Comparison of ENCODE assay signal across 9 mouse cellular contexts in the genomic region with DNA sequence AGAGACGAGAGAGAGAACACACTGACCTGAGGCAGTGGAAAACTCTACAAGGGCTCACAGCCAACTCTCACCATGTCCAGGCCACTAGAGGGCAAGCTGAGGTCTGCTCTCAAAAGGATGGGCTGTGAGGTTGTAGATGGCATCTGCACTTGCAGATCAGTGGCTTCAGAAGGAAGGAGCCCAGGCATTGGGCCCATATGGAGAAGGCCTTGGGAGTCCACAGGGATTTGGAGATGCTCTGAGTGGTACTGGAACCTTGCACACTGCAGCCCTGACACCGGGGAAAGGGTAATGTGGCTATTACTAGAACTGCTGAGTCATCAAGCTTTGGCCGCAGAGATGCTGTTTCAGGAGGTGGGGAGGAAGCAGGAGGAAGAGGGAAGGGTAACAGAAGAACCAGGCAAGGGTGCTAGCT. TPM values are rescaled to one million over a fixed set of nuclear protein-coding genes. Genes with fewer than 3 reads are reported as not detected.
DNase-seq lines count a peak whose midpoint lies in the region; ATAC-seq and TF ChIP-seq lines count a peak whose summit lies in the region.
"Had no signal": no experiment of that assay in that cellular context is flagged by ENCODE, and none has a peak within 500 bp of the region (broad histone marks: within the 10 kb centered on the region; RNA-seq: fewer than 3 reads in every experiment).

No protein-coding gene starts in this region.

- no peak; the same call in 1 of the 2 replicates for ATAC-seq in stomach, postnatal 0 days (ENCODE audit: low FRiP score, low TSS enrichment)
- ATAC-seq: Patski had no signal

- no peak overlapping the region for H3K4me3 ChIP-seq in stomach, postnatal 0 days (ENCODE audit: low read depth, low read length)

- no peak overlapping the region for H3K27ac ChIP-seq in stomach, postnatal 0 days (replicated peaks)

- peak; percentile 91 for DNase-seq in heart, adult 11 months
- no peak for DNase-seq in heart, adult 8-10 months (ENCODE audit: low spot score)
- peak; percentile 25 for DNase-seq in urinary bladder, postnatal 25 days (ENCODE audit: low spot score)
- no peak for DNase-seq in urinary bladder, adult 2 months (ENCODE audit: low spot score)
- peak; percentile 18 for DNase-seq in embryo, embryonic 11 days
- DNase-seq in kidney, postnatal 4 days, result peak; percentile 24 to 49
- DNase-seq in stomach, postnatal 0 days (ENCODE audit: low spot score), result peak; percentile 21
- DNase-seq in frontal cortex, postnatal 25 days (ENCODE audit: low spot score in 2 of 2), result no peak

- H3K4me1 ChIP-seq in stomach, postnatal 0 days (replicated peaks; ENCODE audit: control insufficient read depth, insufficient read depth), result no peaks in the 10 kb centered on the region

- no peaks in the 10 kb centered on the region for H3K9me3 ChIP-seq in stomach, postnatal 0 days (ENCODE audit: control insufficient read depth, low read length)

- no peak overlapping the region for H3K4me2 ChIP-seq in stomach, postnatal 0 days (replicated peaks; ENCODE audit: low read depth)

- WGBS in stomach, postnatal 0 days, result 67% methylated on average over 3 of the region's 3 CpGs

- H3K36me3 ChIP-seq in stomach, postnatal 0 days (ENCODE audit: control insufficient read depth, insufficient read depth, low read length), result peaks cover 9% of the 10 kb centered on the region; the same call in 1 of the 2 replicates

- TF ChIP-seq CTCF in stomach, postnatal 0 days (IDR thresholded peaks at IDR 0.05; ENCODE audit: low read depth), result peak; percentile 64

- no peaks in the 10 kb centered on the region for H3K27me3 ChIP-seq in stomach, postnatal 0 days (ENCODE audit: control insufficient read depth, insufficient read depth, low read length)
- H3K27me3 ChIP-seq: Patski had no signal

- TF ChIP-seq EP300 in stomach, postnatal 0 days (optimal IDR thresholded peaks at IDR 0.05), result no peak

- H3K9ac ChIP-seq in stomach, postnatal 0 days (ENCODE audit: low read length), result no peak overlapping the region

RNA-seq across cellular contexts. Expression of a gene that starts 24.8 kb away (rescaled TPM):
- 10 to 100 TPM; 24.7 to 32.6 (median 29.8) TPM for total RNA-seq in heart, adult 8-10 months (2022)
- polyA plus RNA-seq in urinary bladder, adult 2 months (2012; rRNA removed), result 17.8 and 18.2 TPM in 2 replicates
- 5.5 and 6.0 TPM in 2 replicates for polyA plus RNA-seq in stomach, postnatal 0 days (2015; fragmentation: Nextera tagmentation; extraction: Ambion mirVana)

RNA-seq across cellular contexts. Expression of a gene that starts 50.4 kb away (rescaled TPM):
- not detected for total RNA-seq in heart, adult 8-10 months (2022)
- 1.3 and 1.4 TPM in 2 replicates for polyA plus RNA-seq in urinary bladder, adult 2 months (2012; rRNA removed)
- polyA plus RNA-seq in stomach, postnatal 0 days (2015; fragmentation: Nextera tagmentation; extraction: Ambion mirVana), result 0.91 and 1.1 TPM in 2 replicates

RNA-seq across cellular contexts. Expression of a gene that starts 50.5 kb away (rescaled TPM):
- total RNA-seq in heart, adult 8-10 months (2022), result 10 to 100 TPM; 23.7 to 31.4 (median 24.6) TPM
- polyA plus RNA-seq in urinary bladder, adult 2 months (2012; rRNA removed), result 75.9 and 82.4 TPM in 2 replicates
- 29.4 and 33.6 TPM in 2 replicates for polyA plus RNA-seq in stomach, postnatal 0 days (2015; fragmentation: Nextera tagmentation; extraction: Ambion mirVana)

RNA-seq across cellular contexts. Expression of a gene that starts 57.2 kb away (rescaled TPM):
- not detected for total RNA-seq in heart, adult 8-10 months (2022)
- not detected in 2 replicates for polyA plus RNA-seq in urinary bladder, adult 2 months (2012; rRNA removed)
- polyA plus RNA-seq in stomach, postnatal 0 days (2015; fragmentation: Nextera tagmentation; extraction: Ambion mirVana), result 0.19 TPM in 1 of 2 replicates, not detected in the other
- polyA plus RNA-seq: Patski had no signal

Comparison
In these comparisons a context has a peak if more than half of its experiments do, and no peak if none do; other contexts are left out.
1. DNase-seq: peak in heart, adult 11 months (single experiment), urinary bladder, postnatal 25 days (single experiment), embryo, embryonic 11 days (single experiment), kidney, postnatal 4 days (2 of 2) and stomach, postnatal 0 days (single experiment); none in heart, adult 8-10 months (single experiment), urinary bladder, adult 2 months (single experiment) and frontal cortex, postnatal 25 days (0 of 2).